7 mouse cellular contexts compared by ENCODE assay signal in genomic region chr16:46290199-46290598, GRCm38 (mm10).
DNase-seq lines count a peak whose midpoint lies in the region; ATAC-seq and TF ChIP-seq lines count a peak whose summit lies in the region.

No protein-coding gene starts in this region.

- no peaks in the 10 kb centered on the region for H3K27me3 ChIP-seq in midbrain, embryonic 11.5 days (ENCODE audit: control insufficient read depth, insufficient read depth, low read length)
- no peaks in the 10 kb centered on the region for H3K27me3 ChIP-seq in midbrain, embryonic 10.5 days (ENCODE audit: low read depth, poor library complexity, severe bottlenecking)
- no peaks in the 10 kb centered on the region for H3K27me3 ChIP-seq in limb, embryonic 14.5 days (ENCODE audit: control insufficient read depth, insufficient read depth, low read length)

- H3K4me3 ChIP-seq in midbrain, embryonic 11.5 days (ENCODE audit: low read depth, low read length): no peak overlapping the region
- H3K4me3 ChIP-seq in midbrain, embryonic 10.5 days: no peak overlapping the region
- H3K4me3 ChIP-seq in limb, embryonic 14.5 days (replicated peaks; ENCODE audit: low read length): no peak overlapping the region

- intact Hi-C loops in heart, postnatal 10 days (cut with DNase I): no loop called here

- no peak overlapping the region for H3K9ac ChIP-seq in midbrain, embryonic 11.5 days (ENCODE audit: low read length)
- no peak overlapping the region for H3K9ac ChIP-seq in limb, embryonic 14.5 days (ENCODE audit: low read depth, low read length, severe bottlenecking)

- H3K9me3 ChIP-seq in midbrain, embryonic 11.5 days (ENCODE audit: control insufficient read depth, low read length): no peaks in the 10 kb centered on the region
- no peaks in the 10 kb centered on the region for H3K9me3 ChIP-seq in midbrain, embryonic 10.5 days (replicated peaks)
- no peaks in the 10 kb centered on the region for H3K9me3 ChIP-seq in limb, embryonic 14.5 days (ENCODE audit: control insufficient read depth, low read length)

- no peaks in the 10 kb centered on the region for H3K4me1 ChIP-seq in midbrain, embryonic 11.5 days (ENCODE audit: control insufficient read depth, insufficient read depth, low read length)
- H3K4me1 ChIP-seq in midbrain, embryonic 10.5 days: peaks cover 19% of the 10 kb centered on the region
- no peaks in the 10 kb centered on the region for H3K4me1 ChIP-seq in limb, embryonic 14.5 days (ENCODE audit: control insufficient read depth, insufficient read depth, low read length)

- 60% methylated on average over 2 of the region's 2 CpGs for WGBS in midbrain, embryonic 11.5 days
- 71% methylated on average over 2 of the region's 2 CpGs for WGBS in midbrain, embryonic 10.5 days
- 41% methylated on average over 2 of the region's 2 CpGs for WGBS in limb, embryonic 14.5 days

- TF ChIP-seq POLR2A in limb, embryonic 14.5 days (IDR thresholded peaks at IDR 0.05; ENCODE audit: borderline replicate concordance, extremely low read depth, insufficient read depth, insufficient read length): no peak

- no peak overlapping the region for H3K27ac ChIP-seq in midbrain, embryonic 11.5 days (ENCODE audit: low read depth, low read length)
- no peak overlapping the region for H3K27ac ChIP-seq in midbrain, embryonic 10.5 days (replicated peaks)
- H3K27ac ChIP-seq in limb, embryonic 14.5 days (replicated peaks; ENCODE audit: low read depth, low read length): no peak overlapping the region

- ATAC-seq in midbrain, embryonic 11.5 days (ENCODE audit: low FRiP score): peak; percentile 59; the same call in 1 of the 2 replicates
- peak; percentile 72; the same call in 1 of the 2 replicates for ATAC-seq in limb, embryonic 14.5 days (ENCODE audit: low FRiP score, low read depth)

- no peak overlapping the region for H3K4me2 ChIP-seq in midbrain, embryonic 11.5 days
- H3K4me2 ChIP-seq in limb, embryonic 14.5 days (replicated peaks; ENCODE audit: low read depth, low read length, severe bottlenecking): no peak overlapping the region

- no peaks in the 10 kb centered on the region for H3K36me3 ChIP-seq in midbrain, embryonic 11.5 days (ENCODE audit: control insufficient read depth, insufficient read depth, low read length)
- no peaks in the 10 kb centered on the region for H3K36me3 ChIP-seq in midbrain, embryonic 10.5 days
- H3K36me3 ChIP-seq in limb, embryonic 14.5 days (ENCODE audit: control insufficient read depth, insufficient read depth, low read length): no peaks in the 10 kb centered on the region

- DNase-seq in midbrain, embryonic 11.5 days (ENCODE audit: low spot score, missing footprints): no peak
- no peak for DNase-seq in midbrain, embryonic 10.5 days (ENCODE audit: low spot score)
- DNase-seq in cerebellum, postnatal 36 days: peak; percentile 63 to 68
- DNase-seq in heart, postnatal 10 days: peak; percentile 57 to 60
- peak; percentile 52 for DNase-seq in limb, embryonic 14.5 days (ENCODE audit: low spot score)
- peak; percentile 8 to 29 for DNase-seq in right cerebral cortex, postnatal 36 days (ENCODE audit: low spot score in 2 of 2)
- no peak for DNase-seq in thymus, postnatal 36 days

Comparison
In these comparisons a context has a peak if more than half of its experiments do, and no peak if none do; other contexts are left out.
1. DNase-seq: peak in cerebellum, postnatal 36 days (2 of 2), heart, postnatal 10 days (2 of 2), limb, embryonic 14.5 days (single experiment) and right cerebral cortex, postnatal 36 days (2 of 2); none in midbrain, embryonic 11.5 days (single experiment), midbrain, embryonic 10.5 days (single experiment) and thymus, postnatal 36 days (0 of 2).